Mouse (Mus musculus) forebrain, embryonic 11.5 days (tissue): ENCODE results near the gene Podxl2. TPM values are rescaled to one million over a fixed set of nuclear protein-coding genes. Genes with fewer than 3 reads are reported as not detected.

Source experiments
- ATAC-seq: fragments of 200-750 bp; cut with Nextera tagmentation; replicated peaks from 2 replicates; pipeline ENCODE4 v1.8.0; 2017; ENCODE audit warnings: moderate TSS enrichment; ENCODE audit not compliant: low FRiP score
- DNase-seq: peaks from one replicate; pipeline ENCODE4 v3.0.0-alpha.2; 2017; ENCODE audit warnings: low spot score
- H3K27ac ChIP-seq: fragments of 300-500 bp; sonication (generic); 2 replicates; pipeline ENCODE4 v1.5.1; 2014; ENCODE audit warnings: low read depth, low read length
- H3K27me3 ChIP-seq: fragments of 300-500 bp; sonication (generic); 2 replicates; pipeline ENCODE4 v1.6.1; 2014; ENCODE audit warnings: mild to moderate bottlenecking, low read length, mixed read lengths; ENCODE audit not compliant: control insufficient read depth, insufficient read depth
- H3K36me3 ChIP-seq: fragments of 300-500 bp; sonication (generic); 2 replicates; pipeline ENCODE4 v1.6.1; 2014; ENCODE audit warnings: mild to moderate bottlenecking, low read length, moderate library complexity, mixed read lengths; ENCODE audit not compliant: control insufficient read depth, insufficient read depth
- H3K4me1 ChIP-seq: fragments of 300-500 bp; sonication (generic); replicated peaks from 2 replicates; pipeline ENCODE4 v1.6.1; 2014; ENCODE audit warnings: low read length, mixed read lengths; ENCODE audit not compliant: control insufficient read depth, insufficient read depth
- H3K4me2 ChIP-seq: fragments of 300-500 bp; sonication (generic); 2 replicates; pipeline ENCODE4 v1.6.1; 2014; ENCODE audit warnings: low read depth, mild to moderate bottlenecking, low read length, moderate library complexity, mixed read lengths; ENCODE audit not compliant: severe bottlenecking
- H3K4me3 ChIP-seq: fragments of 300-500 bp; sonication (generic); 2 replicates; pipeline ENCODE4 v1.5.1; 2014; ENCODE audit warnings: low read depth, low read length
- H3K9ac ChIP-seq: fragments of 300-500 bp; sonication (generic); 2 replicates; pipeline ENCODE4 v1.6.1; 2014; ENCODE audit warnings: low read length
- H3K9me3 ChIP-seq: fragments of 300-500 bp; sonication (generic); 2 replicates; pipeline ENCODE4 v1.6.1; 2016; ENCODE audit warnings: low read length, mixed read lengths; ENCODE audit not compliant: control insufficient read depth
- WGBS: fragments of 180-500 bp; shearing (Covaris S2); extraction: QIAGEN DNeasy Blood & Tissue Kit; methylation state at CpG from one replicate; pipeline ENCODE4 v1.1.7; 2014; 5-methylcytosine and 5-hydroxymethylcytosine counted together
- polyA plus RNA-seq: library from polyadenylated mRNA; unstranded; fragments of >200 nt; fragmentation: Nextera tagmentation; extraction: Ambion mirVana; gene quantifications from 2 replicates; pipeline ENCODE4 v1.2.1, GENCODE M21; 2014

Podxl2 gene
- polyA plus RNA-seq, 1 experiment from 2014 or later: 109 TPM

DNA sequence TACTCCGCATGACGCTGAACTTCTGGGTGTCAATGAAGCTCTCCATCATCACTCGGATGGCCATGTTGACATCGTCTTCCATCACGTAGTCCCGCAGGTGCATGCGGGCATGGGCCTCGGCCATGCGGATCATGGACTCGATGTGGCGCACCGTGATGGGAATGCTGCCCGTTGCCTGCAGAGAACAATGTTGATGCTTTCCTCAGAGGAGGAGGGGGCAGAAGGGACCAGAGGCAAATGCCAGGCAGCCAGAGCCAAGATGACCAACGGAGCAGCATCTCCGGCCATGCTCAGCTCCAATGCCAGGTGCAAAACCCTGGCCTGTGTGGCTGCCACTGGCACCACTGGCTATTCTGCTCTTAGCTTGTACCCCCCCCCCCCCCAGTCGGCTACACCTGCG lies 9.8 kb upstream of the Podxl2 start:
- no peaks in the 10 kb centered on the region for H3K27me3 ChIP-seq
- peaks cover 26% of the 10 kb centered on the region; the same call in 1 of the 2 replicates for H3K36me3 ChIP-seq
- H3K9me3 ChIP-seq: no peaks in the 10 kb centered on the region
- H3K4me3 ChIP-seq: no peak overlapping the region
- DNase-seq (no peak), ATAC-seq (no peak)
- no peaks in the 10 kb centered on the region for H3K4me1 ChIP-seq
- H3K4me2 ChIP-seq: no peak overlapping the region
- H3K27ac ChIP-seq: no peak overlapping the region
- WGBS: 97% methylated on average over 17 of the region's 17 CpGs
- no peak overlapping the region for H3K9ac ChIP-seq

DNA sequence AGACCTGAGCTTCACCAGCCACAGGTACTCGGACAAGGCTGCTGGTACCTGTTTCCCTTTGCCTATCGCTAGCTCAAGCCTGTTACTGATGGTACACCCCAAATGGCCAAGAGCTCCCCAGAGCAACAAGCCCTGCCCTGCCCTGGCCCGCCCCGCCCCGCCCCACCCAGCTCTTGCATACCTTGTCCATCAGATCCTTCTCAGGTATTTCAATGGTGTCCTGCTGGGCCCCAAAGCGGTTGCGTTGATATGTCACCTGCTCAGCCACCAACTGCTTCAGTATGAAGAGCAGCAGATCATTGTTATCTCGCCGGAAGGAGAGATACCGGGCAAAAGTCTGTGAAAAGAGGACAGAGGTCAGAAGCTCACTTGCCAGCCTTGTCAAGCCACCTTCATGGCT lies 9.4 kb upstream of the Podxl2 start:
- Histone ChIP-seq H3K36me3 (peaks cover 21% of the 10 kb centered on the region; the same call in 1 of the 2 replicates), H3K9ac (no peak overlapping the region), H3K9me3 (no peaks in the 10 kb centered on the region), H3K4me2 (no peak overlapping the region), H3K27ac (no peak overlapping the region), H3K4me1 (no peaks in the 10 kb centered on the region), H3K4me3 (no peak overlapping the region), H3K27me3 (no peaks in the 10 kb centered on the region)
- ATAC-seq (no peak), DNase-seq (no peak)
- 95% methylated on average over 10 of the region's 10 CpGs for WGBS

DNA sequence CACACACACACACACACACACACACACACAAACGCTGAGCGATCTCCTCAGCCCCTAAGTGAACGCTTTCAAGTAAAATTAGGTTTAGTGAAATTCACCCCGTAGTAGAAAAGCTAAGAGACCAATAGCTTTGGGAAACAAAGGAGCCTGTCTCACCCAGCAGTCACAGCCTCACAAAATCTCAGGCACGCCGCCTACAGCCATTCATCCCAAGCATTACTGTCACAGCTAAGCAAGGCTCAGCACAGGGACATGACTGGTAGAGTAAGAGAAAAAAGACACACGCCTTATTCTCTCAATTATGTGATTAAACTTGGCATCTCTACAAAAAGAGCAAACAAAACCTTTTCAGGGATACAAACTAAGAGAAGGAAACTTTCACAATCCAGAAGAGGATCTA lies 6.5 kb upstream of the Podxl2 start:
- no peaks in the 10 kb centered on the region for H3K27me3 ChIP-seq
- H3K27ac ChIP-seq: no peak overlapping the region
- H3K9me3 ChIP-seq: no peaks in the 10 kb centered on the region
- H3K4me2 ChIP-seq: no peak overlapping the region
- no peak overlapping the region for H3K9ac ChIP-seq
- no peak for DNase-seq
- no peaks in the 10 kb centered on the region for H3K4me1 ChIP-seq
- WGBS: 85% methylated on average over 7 of the region's 7 CpGs
- H3K4me3 ChIP-seq: no peak overlapping the region
- H3K36me3 ChIP-seq: peaks cover 8% of the 10 kb centered on the region; the same call in 1 of the 2 replicates
- no peak for ATAC-seq

DNA sequence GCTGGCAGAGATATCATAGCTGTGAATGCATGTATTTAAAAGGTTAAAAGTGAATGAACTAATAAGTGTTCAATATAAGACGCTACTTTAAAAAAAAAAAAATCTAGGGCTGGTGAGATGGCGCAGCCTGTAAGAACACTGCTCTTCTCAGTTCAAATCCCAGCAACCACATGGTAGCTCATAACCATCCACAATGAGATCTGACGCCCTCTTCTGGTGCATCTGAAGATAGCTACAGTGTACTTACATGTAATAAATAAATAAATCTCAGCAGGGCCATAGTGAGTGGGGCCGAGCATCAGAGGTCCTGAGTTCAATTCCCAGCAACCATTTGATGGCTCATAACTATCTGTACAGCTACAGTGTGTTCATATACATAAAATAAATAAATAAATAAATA lies 4.6 kb upstream of the Podxl2 start:
- DNase-seq: no peak
- Histone ChIP-seq H3K27me3 (peaks cover 2% of the 10 kb centered on the region; the same call in 1 of the 2 replicates), H3K4me1 (no peaks in the 10 kb centered on the region), H3K27ac (no peak overlapping the region), H3K4me3 (no peak overlapping the region), H3K9ac (no peak overlapping the region), H3K9me3 (no peaks in the 10 kb centered on the region), H3K4me2 (no peak overlapping the region), H3K36me3 (peaks cover 3% of the 10 kb centered on the region; the same call in 1 of the 2 replicates)
- 68% methylated on average over 4 of the region's 4 CpGs for WGBS
- ATAC-seq: no peak

DNA sequence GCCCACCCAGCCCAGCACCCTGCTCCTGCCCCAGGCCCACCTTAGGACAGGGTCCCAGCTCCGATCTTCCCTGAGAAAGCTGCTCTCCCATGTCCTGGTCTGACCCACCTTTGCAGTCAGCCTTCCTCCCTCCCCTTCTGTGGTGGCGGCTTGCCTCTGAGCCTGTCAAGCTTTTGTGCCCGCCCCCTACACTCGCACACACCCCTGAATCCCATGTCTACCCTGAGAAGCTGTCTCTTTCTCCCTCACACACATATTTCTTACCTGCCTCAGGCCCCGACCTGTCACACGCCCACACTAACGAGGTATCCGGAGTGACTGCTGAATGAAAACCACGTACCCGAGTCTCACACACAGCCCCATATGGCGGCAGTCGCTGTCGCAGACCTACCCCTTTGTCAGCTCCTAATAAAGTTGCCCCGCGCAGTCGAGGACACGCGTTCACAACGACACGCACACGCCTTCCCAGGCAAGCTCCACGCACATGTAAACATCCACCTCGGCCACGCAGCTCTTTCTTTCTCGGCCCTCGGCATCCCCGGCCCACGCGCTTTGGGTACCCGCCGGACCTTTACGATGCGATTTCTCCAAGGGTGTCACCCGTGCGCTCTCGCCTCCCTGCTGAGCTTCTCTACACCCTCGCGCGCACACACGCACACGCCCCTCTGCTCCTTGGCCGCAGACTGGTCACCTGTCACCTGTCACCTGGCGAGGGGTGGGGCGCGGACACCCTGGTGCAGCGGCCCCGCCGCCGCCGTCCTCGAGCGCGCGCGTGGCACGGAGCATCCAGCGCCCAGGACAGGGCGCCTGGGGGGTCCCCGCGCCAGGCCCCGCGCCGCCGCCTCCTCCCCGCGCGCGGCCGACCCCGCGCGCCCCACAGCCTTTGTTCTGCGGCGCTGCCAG lies 628 bp downstream of the Podxl2 start:
- Histone ChIP-seq H3K4me3 (peak overlapping the region; percentile 85), H3K27ac (peak overlapping the region; percentile 50), H3K27me3 (peaks cover 2% of the 10 kb centered on the region; the same call in 1 of the 2 replicates), H3K4me2 (peak overlapping the region; percentile 81), H3K9ac (peak overlapping the region; percentile 88), H3K36me3 (no peaks in the 10 kb centered on the region), H3K9me3 (no peaks in the 10 kb centered on the region), H3K4me1 (peaks cover 9% of the 10 kb centered on the region; the same call in 1 of the 2 replicates)
- ATAC-seq (peak; percentile 52), DNase-seq (peak; percentile 67)
- 3% methylated on average over 66 of the region's 74 CpGs for WGBS

DNA sequence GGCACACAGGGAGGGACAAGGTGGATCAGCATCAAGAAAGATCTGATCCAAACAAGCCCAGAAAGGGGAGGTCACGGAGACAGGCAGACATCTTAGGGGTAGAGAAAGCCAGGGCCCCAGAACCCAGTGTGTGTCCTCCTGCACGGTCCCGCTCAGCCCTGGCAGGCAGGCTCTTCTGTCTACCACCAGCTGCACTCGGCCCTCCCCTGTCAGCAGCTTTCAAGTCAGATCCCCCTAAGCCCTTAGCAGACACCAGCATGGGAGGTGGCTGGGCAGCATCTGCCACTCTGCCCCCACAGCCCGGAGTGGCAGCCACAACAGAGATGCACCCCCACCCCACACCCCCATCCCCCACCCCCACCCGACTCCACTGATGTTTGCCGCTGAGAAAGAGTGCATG lies 2.0 kb downstream of the Podxl2 start:
- H3K9ac ChIP-seq: peak overlapping the region; percentile 35; the same call in 1 of the 2 replicates
- 26% methylated on average over 7 of the region's 7 CpGs for WGBS
- no peak for DNase-seq

DNA sequence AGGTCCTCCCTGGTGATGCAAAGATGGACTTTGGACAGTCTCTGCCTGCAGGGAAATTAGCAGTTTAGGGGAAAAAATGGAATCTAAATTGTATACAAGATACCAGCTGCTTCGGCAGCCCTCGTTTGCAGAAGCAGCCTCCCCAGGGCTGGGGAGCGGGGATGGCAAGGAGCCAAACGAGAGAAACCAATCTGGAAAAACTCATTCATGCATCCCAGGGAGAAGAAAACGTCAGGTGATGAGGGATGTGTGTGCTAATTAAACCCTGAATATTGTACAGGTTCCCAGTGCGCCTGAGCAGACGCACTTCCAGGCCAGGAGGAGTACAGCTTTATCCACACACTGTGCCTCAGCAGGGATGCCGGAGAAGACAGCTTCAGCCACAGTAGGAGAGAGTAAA lies 3.3 kb downstream of the Podxl2 start:
- Histone ChIP-seq H3K4me2 (no peak overlapping the region), H3K27me3 (peaks cover 2% of the 10 kb centered on the region; the same call in 1 of the 2 replicates), H3K36me3 (no peaks in the 10 kb centered on the region), H3K4me3 (no peak overlapping the region), H3K27ac (peak overlapping the region; percentile 51; the same call in 1 of the 2 replicates), H3K4me1 (peaks cover 9% of the 10 kb centered on the region; the same call in 1 of the 2 replicates), H3K9ac (no peak overlapping the region), H3K9me3 (no peaks in the 10 kb centered on the region)
- ATAC-seq: no peak
- no peak for DNase-seq
- WGBS: 53% methylated on average over 8 of the region's 8 CpGs

More for the DNA sequence above, 2.0 kb downstream of the Podxl2 start:
- peak overlapping the region; percentile 9; the same call in 1 of the 2 replicates for H3K4me3 ChIP-seq
- H3K36me3 ChIP-seq: no peaks in the 10 kb centered on the region
- ATAC-seq: 0 out of 2 replicates have a peak, but pooled peaks have one; percentile 43
- H3K4me1 ChIP-seq: peaks cover 9% of the 10 kb centered on the region; the same call in 1 of the 2 replicates
- H3K9me3 ChIP-seq: no peaks in the 10 kb centered on the region
- peak overlapping the region; percentile 81; the same call in 1 of the 2 replicates for H3K4me2 ChIP-seq
- peaks cover 2% of the 10 kb centered on the region; the same call in 1 of the 2 replicates for H3K27me3 ChIP-seq
- no peak overlapping the region for H3K27ac ChIP-seq

DNA sequence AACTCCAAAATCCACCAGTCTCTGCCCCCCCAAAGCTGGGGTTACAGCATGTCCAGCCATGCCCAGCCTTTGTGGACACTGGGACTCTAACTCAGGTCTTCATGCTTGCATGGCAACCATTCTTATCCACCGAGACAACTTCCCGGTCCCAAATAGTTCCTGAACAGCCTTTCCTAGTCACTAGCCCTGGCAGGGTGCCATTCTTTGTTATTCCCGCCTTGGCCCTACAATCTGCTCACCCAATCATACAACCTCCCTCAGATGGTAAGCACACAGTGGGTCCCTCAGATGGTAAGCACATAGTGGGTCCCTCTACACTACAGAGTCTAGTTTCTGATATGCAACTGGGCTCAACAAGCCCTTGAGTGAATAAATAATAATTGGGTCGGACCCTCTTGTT lies 4.2 kb downstream of the Podxl2 start:
- no peak overlapping the region for H3K27ac ChIP-seq
- H3K9ac ChIP-seq: no peak overlapping the region
- no peaks in the 10 kb centered on the region for H3K36me3 ChIP-seq
- WGBS: 70% methylated on average over 4 of the region's 4 CpGs
- no peaks in the 10 kb centered on the region for H3K9me3 ChIP-seq
- no peak for DNase-seq
- peaks cover 9% of the 10 kb centered on the region; the same call in 1 of the 2 replicates for H3K4me1 ChIP-seq
- no peak overlapping the region for H3K4me3 ChIP-seq
- no peak for ATAC-seq
- H3K4me2 ChIP-seq: no peak overlapping the region
- peaks cover 2% of the 10 kb centered on the region; the same call in 1 of the 2 replicates for H3K27me3 ChIP-seq
